Mouse (Mus musculus) embryonic facial prominence, embryonic 11.5 days (tissue): ENCODE data around the gene Ttc17. TPM values are rescaled to one million over a fixed set of nuclear protein-coding genes. Genes with fewer than 3 reads are reported as not detected.

Source experiments
- ATAC-seq: fragments of 200-750 bp; cut with Nextera tagmentation; replicated peaks from 2 replicates; pipeline ENCODE4 v1.8.0; 2017; ENCODE audit warnings: low read depth; ENCODE audit not compliant: insufficient number of reproducible peaks, low FRiP score, low TSS enrichment
- DNase-seq: peaks from one replicate; pipeline ENCODE4 v3.0.0-alpha.2; 2015; ENCODE audit warnings: low spot score
- H3K27ac ChIP-seq: fragments of 300-500 bp; sonication (generic); replicated peaks from 2 replicates; pipeline ENCODE4 v1.5.1; 2014; ENCODE audit warnings: mild to moderate bottlenecking, low read depth, low read length, control low read depth
- H3K27me3 ChIP-seq: fragments of 300-500 bp; sonication (generic); 2 replicates; pipeline ENCODE4 v1.6.1; 2014; ENCODE audit warnings: mild to moderate bottlenecking, low read length, moderate library complexity, mixed read lengths; ENCODE audit not compliant: control insufficient read depth, insufficient read depth
- H3K36me3 ChIP-seq: fragments of 300-500 bp; sonication (generic); replicated peaks from 2 replicates; pipeline ENCODE4 v1.6.1; 2014; ENCODE audit warnings: low read depth, mild to moderate bottlenecking, low read length, moderate library complexity, mixed read lengths; ENCODE audit not compliant: control insufficient read depth, insufficient read depth
- H3K4me1 ChIP-seq: fragments of 300-500 bp; sonication (generic); 2 replicates; pipeline ENCODE4 v1.6.1; 2014; ENCODE audit warnings: low read length, mixed read lengths; ENCODE audit not compliant: control insufficient read depth, insufficient read depth
- H3K4me2 ChIP-seq: fragments of 300-500 bp; sonication (generic); 2 replicates; pipeline ENCODE4 v1.6.1; 2014; ENCODE audit warnings: low read depth, mild to moderate bottlenecking, control low read depth, low read length, moderate library complexity
- H3K4me3 ChIP-seq: fragments of 300-500 bp; sonication (generic); 2 replicates; pipeline ENCODE4 v1.5.1; 2014; ENCODE audit warnings: low read depth, low read length, control low read depth
- H3K9ac ChIP-seq: fragments of 300-500 bp; sonication (generic); replicated peaks from 2 replicates; pipeline ENCODE4 v1.6.1; 2014; ENCODE audit warnings: mild to moderate bottlenecking, control low read depth, low read length
- H3K9me3 ChIP-seq: fragments of 300-500 bp; sonication (generic); replicated peaks from 2 replicates; pipeline ENCODE4 v1.6.1; 2016; ENCODE audit warnings: mild to moderate bottlenecking, low read length, inconsistent platforms, mixed read lengths; ENCODE audit not compliant: control insufficient read depth
- WGBS: fragments of 180-500 bp; shearing (Covaris S2); extraction: QIAGEN DNeasy Blood & Tissue Kit; methylation state at CpG from one replicate; pipeline ENCODE4 v1.1.7; 2014; 5-methylcytosine and 5-hydroxymethylcytosine counted together
- polyA plus RNA-seq: library from polyadenylated mRNA; unstranded; fragments of >200 nt; fragmentation: Nextera tagmentation; extraction: Ambion mirVana; gene quantifications from 2 replicates; pipeline ENCODE4 v1.2.1, GENCODE M21; 2014

Ttc17 gene
- polyA plus RNA-seq, 1 experiment from 2014 or later = 14.2 TPM

DNA sequence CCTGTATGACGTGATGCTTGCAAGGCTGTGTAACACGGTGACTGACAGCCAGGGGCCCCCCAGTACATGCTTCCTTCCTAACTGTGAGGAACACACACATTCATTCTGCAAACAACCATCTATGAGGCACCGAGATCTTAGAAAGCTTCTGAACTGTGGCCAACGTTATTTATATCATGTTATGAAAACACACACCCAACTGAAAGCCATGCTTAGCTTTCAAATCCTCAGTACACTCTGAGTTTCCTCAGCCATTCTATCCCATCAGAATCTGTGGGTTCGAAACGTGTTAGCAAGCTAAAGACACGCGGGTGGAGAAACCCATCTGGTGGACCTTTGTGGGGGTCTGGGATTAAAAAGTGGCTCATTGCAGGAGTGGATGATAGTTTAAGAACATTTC lies 137.7 kb downstream of the Ttc17 start:
- H3K4me1 ChIP-seq = no peaks in the 10 kb centered on the region; the same call in 1 of the 2 replicates
- peaks cover 5% of the 10 kb centered on the region for H3K27me3 ChIP-seq

DNA sequence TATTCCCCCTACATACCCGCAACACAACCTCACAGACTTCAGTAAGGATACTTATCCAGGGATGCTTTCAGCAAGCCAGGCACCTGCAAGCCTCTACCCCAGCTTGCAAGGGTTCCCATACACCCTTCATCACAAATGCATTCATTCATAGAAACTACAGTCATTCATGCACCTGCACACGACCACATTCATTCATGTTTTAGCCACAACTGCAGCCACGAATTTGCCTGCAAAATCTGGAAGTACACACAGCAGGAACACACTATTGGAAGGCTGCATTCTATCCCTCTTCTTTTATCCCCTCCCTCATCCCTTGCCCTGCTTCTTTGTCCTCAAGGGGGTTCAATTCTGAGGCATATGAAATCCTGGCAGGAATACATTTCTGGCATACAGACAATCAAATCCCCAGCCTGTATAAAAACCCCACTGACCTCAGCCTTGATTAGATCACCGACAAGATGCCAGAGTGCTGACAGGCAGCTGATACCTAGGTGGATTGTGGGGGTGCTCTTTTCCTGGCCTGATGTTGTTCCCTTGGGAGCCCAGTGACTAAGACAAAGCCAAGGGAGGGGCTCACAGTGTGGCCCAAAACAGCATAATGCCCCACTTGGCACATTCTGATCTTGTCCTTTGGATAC lies 139.2 kb downstream of the Ttc17 start:
- Histone ChIP-seq H3K27me3 (peaks cover 6% of the 10 kb centered on the region; the same call in 1 of the 2 replicates), H3K9ac (no peak overlapping the region), H3K4me2 (no peak overlapping the region), H3K9me3 (no peaks in the 10 kb centered on the region), H3K4me3 (no peak overlapping the region), H3K36me3 (no peaks in the 10 kb centered on the region), H3K4me1 (no peaks in the 10 kb centered on the region; the same call in 1 of the 2 replicates), H3K27ac (no peak overlapping the region)
- no peak for DNase-seq
- no peak for ATAC-seq
- 19% methylated on average over 4 of the region's 4 CpGs for WGBS

More for the DNA sequence above, 137.7 kb downstream of the Ttc17 start:
- ATAC-seq (no peak), DNase-seq (no peak)
- no peak overlapping the region for H3K4me3 ChIP-seq
- H3K4me2 ChIP-seq = no peak overlapping the region
- no peaks in the 10 kb centered on the region for H3K36me3 ChIP-seq
- no peak overlapping the region for H3K27ac ChIP-seq
- no peak overlapping the region for H3K9ac ChIP-seq
- H3K9me3 ChIP-seq = no peaks in the 10 kb centered on the region
- WGBS = 86% methylated on average over 8 of the region's 8 CpGs

DNA sequence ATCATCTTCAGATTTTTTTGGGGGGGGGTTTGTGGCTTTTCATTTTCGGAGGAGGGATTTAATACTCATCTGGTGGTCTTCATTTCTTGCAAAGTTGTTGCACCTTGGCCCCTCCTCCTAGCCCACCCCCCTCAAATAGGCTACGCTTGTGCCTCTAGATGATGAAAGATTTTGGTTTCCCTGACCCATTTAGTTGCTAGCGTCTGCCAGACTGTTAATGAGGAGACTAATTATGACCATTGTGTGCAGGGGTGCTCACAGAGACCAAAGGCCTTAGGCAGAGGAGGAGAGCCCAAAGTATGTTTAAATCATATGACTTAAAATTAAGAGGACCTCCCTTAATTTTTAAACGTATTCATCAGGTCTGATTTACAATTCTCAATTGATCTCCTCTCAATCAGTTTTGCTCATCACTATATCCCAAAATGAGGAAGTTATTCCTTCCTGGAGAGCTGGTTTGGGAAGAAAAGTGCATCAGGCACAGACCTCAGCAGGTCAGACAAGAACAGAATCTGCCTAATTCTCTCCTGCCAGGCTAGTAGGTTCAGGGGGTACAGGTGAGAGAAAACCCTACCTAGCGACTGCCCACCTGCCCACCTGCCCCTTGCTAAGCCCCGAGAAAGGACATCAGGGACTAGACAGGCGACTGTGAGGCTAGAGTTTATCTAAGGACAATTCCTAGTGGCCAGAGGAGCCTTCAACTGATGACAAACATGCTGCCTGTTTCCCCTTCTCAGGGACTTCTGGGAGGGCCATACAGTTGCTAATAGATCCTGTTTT lies 139.9 kb downstream of the Ttc17 start:
- H3K36me3 ChIP-seq = no peaks in the 10 kb centered on the region
- no peaks in the 10 kb centered on the region for H3K9me3 ChIP-seq
- H3K4me3 ChIP-seq = no peak overlapping the region
- peaks cover 6% of the 10 kb centered on the region; the same call in 1 of the 2 replicates for H3K27me3 ChIP-seq
- DNase-seq (no peak), ATAC-seq (no peak)
- no peak overlapping the region for H3K4me2 ChIP-seq
- no peaks in the 10 kb centered on the region; the same call in 1 of the 2 replicates for H3K4me1 ChIP-seq
- 16% methylated on average over 7 of the region's 7 CpGs for WGBS
- H3K27ac ChIP-seq = no peak overlapping the region
- no peak overlapping the region for H3K9ac ChIP-seq

DNA sequence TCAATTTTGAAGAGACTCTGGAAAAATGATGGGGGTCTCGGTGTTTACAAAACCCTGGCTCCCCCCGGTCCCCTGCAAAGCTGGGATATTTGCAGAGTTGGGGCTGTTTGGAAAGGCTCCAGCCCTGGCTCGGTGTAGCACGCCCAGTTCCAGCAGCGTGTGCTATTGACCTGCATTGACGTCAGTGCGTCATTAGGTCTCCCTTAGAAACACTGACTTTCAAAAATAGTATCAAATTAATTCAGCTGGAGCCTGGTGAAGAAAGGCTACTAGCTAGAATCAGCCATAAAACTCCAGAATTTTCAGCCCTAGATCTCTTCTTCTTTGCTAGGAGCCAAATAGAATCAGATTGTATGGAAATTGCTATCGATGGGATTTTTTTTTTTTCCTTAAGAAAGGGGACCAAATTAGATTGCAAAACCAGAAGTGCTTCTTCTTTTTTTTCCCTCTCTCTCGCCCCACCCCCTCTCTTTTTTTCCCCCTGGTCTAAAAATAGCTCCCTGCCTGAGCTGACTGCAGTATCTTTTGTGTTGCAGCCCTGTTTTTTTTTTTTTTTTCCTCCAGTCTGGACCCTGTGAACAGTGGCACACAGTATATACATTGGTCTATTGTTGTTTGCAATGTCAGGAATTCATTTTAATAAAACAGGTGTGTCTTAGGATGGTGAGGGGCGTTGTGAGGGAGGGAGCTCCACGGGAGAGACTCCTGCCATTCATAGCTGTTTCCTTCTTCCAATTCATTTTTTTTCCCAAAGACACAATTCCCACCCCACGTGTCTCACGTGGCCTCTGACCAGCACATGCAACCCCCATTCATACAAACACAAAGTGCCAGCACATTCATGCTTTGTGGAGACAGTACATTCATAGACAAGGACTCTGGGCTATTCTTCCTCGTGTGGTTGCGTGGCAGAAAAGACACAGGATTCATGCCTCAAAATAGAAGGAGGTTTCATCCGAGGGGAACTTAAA lies 141.0 kb downstream of the Ttc17 start:
- Histone ChIP-seq H3K27me3 (peaks cover 6% of the 10 kb centered on the region; the same call in 1 of the 2 replicates), H3K9ac (no peak overlapping the region), H3K4me2 (peak overlapping the region; percentile 38), H3K36me3 (no peaks in the 10 kb centered on the region), H3K4me3 (peak overlapping the region; percentile 14; the same call in 1 of the 2 replicates), H3K27ac (no peak overlapping the region), H3K9me3 (no peaks in the 10 kb centered on the region), H3K4me1 (no peaks in the 10 kb centered on the region; the same call in 1 of the 2 replicates)
- DNase-seq (peak; percentile 58), ATAC-seq (peak; percentile 71)
- 6% methylated on average over 16 of the region's 16 CpGs for WGBS

DNA sequence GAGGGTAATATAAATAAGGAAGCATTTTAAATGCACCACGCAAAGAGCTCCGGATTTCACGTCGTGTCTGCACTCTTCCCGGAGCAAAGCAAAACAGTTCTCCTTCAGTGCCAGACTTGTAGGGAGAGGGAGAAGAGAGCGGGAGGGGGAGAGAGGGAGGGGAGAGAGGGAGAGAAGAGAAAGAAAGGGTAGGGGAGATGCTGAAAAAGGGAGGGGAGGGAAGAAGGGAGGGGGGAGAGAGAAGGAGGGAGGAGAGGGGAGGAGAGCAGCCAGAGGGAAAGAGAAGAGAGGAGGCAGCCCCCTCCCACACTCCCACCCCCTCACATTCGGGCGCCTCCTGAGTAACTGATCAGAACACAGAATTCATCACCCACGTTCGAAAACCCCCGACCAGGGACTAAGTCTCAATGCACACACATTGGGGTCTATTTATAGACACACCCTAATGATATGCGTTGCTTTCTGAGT lies 141.8 kb downstream of the Ttc17 start:
- WGBS = under 1% methylated on average over 12 of the region's 12 CpGs
- DNase-seq (peak; percentile 28), ATAC-seq (no peak)
- peak overlapping the region; percentile 38 for H3K4me2 ChIP-seq
- no peaks in the 10 kb centered on the region for H3K9me3 ChIP-seq
- peak overlapping the region; percentile 14; the same call in 1 of the 2 replicates for H3K4me3 ChIP-seq
- H3K36me3 ChIP-seq = no peaks in the 10 kb centered on the region
- no peaks in the 10 kb centered on the region; the same call in 1 of the 2 replicates for H3K4me1 ChIP-seq
- H3K9ac ChIP-seq = no peak overlapping the region
- peaks cover 6% of the 10 kb centered on the region; the same call in 1 of the 2 replicates for H3K27me3 ChIP-seq
- H3K27ac ChIP-seq = no peak overlapping the region

DNA sequence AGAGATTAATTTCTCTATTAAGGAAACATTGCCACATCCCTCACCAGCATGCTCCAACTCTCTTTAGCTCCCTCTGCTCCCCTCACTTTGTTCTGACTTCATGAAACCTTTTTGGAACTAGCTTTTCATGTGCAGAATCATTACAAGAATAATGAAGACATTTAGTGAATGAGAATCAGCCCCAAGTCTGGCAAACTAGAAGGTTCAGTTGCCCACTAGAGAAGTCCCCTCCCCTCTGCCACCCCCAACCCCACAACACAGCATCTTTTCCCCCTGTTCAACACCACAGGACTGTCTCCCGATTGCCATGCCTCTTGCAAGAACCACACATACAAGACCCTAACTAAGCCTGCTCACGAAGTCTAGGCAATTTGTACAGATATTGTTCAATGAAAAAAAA lies 142.5 kb downstream of the Ttc17 start:
- H3K4me3 ChIP-seq = 0 out of 2 replicates have a peak overlapping the region, but pooled peaks have one; percentile 0
- DNase-seq (no peak), ATAC-seq (no peak)
- 0% methylated on average over 2 of the region's 2 CpGs for WGBS
- H3K9ac ChIP-seq = peak overlapping the region; percentile 28; the same call in 1 of the 2 replicates
- no peaks in the 10 kb centered on the region; the same call in 1 of the 2 replicates for H3K4me1 ChIP-seq
- H3K36me3 ChIP-seq = no peaks in the 10 kb centered on the region
- peak overlapping the region; percentile 38 for H3K4me2 ChIP-seq
- H3K27ac ChIP-seq = no peak overlapping the region
- H3K9me3 ChIP-seq = no peaks in the 10 kb centered on the region
- H3K27me3 ChIP-seq = peaks cover 6% of the 10 kb centered on the region; the same call in 1 of the 2 replicates

DNA sequence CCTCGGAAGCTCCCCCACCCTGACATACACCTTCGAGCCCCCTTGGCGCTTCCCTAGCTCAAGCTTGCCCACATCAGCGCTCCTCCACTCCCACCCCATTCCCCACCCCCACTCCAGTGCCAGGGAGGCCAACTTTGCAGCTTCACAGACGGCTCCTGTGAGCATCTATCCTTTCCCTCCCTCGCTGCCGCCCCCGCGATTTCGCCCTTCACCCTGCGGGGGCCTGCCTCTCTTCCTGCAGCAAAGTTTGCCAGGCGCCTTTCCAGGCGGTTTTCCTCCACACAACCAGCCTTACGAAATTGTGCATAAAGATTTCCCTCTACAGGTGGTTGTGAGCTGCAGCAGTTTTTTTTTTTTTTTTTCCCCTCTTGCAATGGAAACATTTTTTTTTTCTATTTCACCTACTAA lies 143.0 kb downstream of the Ttc17 start:
- Histone ChIP-seq H3K4me3 (peak overlapping the region; percentile 25), H3K4me1 (no peaks in the 10 kb centered on the region; the same call in 1 of the 2 replicates), H3K36me3 (no peaks in the 10 kb centered on the region), H3K9ac (peak overlapping the region; percentile 7), H3K9me3 (no peaks in the 10 kb centered on the region), H3K4me2 (peak overlapping the region; percentile 40), H3K27ac (no peak overlapping the region), H3K27me3 (peaks cover 6% of the 10 kb centered on the region; the same call in 1 of the 2 replicates)
- WGBS = 1% methylated on average over 14 of the region's 14 CpGs
- ATAC-seq = 0 out of 2 replicates have a peak, but pooled peaks have one; percentile 29
- no peak for DNase-seq
